Mouse (Mus musculus) heart, postnatal 36 days (tissue): ENCODE measurements around the gene Kat6b. TPM values are rescaled to one million over a fixed set of nuclear protein-coding genes. Genes with fewer than 3 reads are reported as not detected.
"Not testable (repeated sequence)": the region's sequence is repeated elsewhere in the genome, so short reads cannot be mapped to it uniquely, and the experiment has no call there.

ENCODE experiments used
- DNase-seq, 2 experiments: peaks; one replicate each; pipeline ENCODE4 v3.0.0; 2021 to 2022
- intact Hi-C: fragments of 180-260 bp; cut with DNase I; formaldehyde crosslinking; loops from one replicate; pipeline ENCODE4 v1.15.1; 2025
- total RNA-seq, 2 experiments: library from RNA; stranded (reverse); gene quantifications; 2 replicates each; pipeline ENCODE4 v1.2.3; 2021

Gene Kat6b
- total RNA-seq = 10 to 100 TPM; 29.9 to 31.7 TPM

- DNase-seq = no peak
- intact Hi-C loops = no loop called here
Observed at GRCm38 (mm10) chr14:21481231-21481630, at the start of gene Kat6b. Gene Kat6b, plus strand, starts transcription at chr14:21481434.

DNA sequence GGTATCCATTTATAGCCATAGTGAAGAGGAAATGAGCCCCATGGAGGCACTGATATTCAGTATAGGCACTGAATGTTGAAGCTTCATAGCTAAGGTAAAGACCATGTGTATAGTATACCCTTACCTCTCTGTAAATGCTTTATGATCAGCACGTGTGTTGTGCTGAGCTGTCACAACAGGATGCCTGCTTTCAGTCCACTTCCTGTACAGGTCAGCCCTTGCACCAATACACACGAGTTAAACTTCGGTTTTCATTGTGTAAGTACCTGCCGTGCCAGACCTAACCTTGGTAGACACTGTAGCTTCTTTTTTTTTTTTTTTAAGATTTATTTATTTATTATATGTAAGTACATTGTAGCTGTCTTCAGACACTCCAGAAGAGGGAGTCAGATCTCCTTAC lies 47.8 kb upstream of the Kat6b start:
- intact Hi-C loops = loop anchor here (5.0 kb wide), 1 partner anchor 229 kb away; no protein-coding TSS in a partner anchor
- DNase-seq = no peak

- no peak for DNase-seq
- intact Hi-C loops = loop anchor here (5.0 kb wide), 1 partner anchor 228 kb away; no protein-coding TSS in a partner anchor
Observed at GRCm38 (mm10) chr14:21433995-21434394, 47.2 kb upstream of the Kat6b start.

- intact Hi-C loops = loop anchor here (5.0 kb wide), 1 partner anchor 228 kb away; no protein-coding TSS in a partner anchor
- DNase-seq = no peak
Observed at GRCm38 (mm10) chr14:21434686-21435085, 46.5 kb upstream of the Kat6b start.

DNA sequence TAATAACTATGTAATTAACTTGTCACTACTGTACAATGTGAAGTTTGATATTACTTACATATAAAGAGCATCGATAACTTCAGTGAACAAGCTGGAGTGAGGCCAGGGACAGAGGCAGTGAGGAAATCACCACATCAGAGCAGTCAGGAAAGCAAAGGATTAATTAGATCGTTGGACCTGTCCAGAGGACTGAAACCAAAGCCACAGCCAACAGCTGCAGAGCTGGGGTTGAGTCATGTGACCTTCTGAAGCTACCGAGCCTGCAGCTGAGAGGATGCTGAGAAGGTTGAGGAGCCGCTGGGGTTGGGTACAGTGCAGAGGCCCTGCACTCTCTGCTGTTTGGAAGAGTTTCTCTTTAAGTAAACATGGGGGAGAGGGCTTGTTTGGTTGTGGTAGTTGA lies 41.4 kb upstream of the Kat6b start:
- DNase-seq = no peak
- intact Hi-C loops = no loop called here

DNA sequence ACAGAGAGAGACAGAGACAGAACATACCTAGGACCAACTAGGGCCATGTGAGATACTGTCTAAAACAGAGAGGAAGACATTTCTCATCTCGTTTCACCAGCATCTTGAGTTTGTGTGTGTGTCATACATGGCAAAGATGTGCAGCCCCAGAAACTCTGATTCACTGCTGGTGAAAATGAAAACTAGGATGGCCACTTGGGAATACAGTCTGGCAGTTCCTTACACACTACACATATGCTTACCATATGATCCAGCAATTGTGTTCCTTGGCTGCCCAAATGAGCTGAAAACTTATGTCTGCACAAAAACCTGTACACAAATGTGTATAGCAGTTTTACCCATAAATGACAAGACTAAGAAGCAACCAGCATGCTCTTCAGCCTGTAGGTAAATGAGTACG lies 40.7 kb upstream of the Kat6b start:
- no peak for DNase-seq
- intact Hi-C loops = no loop called here

DNA sequence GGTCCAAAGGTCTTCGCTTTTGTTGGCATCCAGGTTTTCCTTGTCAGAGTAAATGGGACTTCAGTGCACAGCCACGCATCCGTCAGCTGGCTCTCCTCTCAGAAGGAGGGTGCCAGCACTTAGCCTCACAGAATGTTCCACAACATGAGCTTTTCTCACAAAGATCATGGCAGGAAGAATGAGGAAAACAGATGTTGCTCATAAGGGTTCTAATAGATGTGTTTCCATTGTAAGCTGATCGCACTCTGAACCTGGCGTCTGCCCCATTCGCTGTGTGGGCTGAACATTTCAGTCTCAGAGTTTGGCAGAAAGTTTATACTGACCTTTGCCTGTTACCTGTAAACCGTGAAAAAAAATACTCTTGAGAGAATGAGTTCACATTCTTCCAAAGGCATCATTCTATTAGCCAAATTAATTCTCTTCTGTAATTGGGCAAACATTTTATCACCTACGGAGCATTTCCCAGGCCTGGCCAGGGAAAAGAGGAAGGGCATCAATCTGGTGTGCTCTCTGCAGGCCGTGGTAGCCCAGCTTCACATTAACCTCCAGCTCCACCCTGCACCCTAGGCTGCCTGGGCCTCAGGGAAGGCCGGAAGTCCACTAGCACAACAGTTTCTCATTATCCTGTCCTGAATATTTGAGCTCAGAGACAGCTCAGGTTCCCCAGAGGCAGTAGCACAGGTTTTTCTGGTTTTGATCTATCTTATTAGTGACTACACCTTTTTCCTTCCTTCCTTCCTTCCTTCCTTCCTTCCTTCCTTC lies 39.3 kb upstream of the Kat6b start:
- no peak for DNase-seq
- intact Hi-C loops = no loop called here

GRCm38 (mm10) chr14:21452581-21452980 lies 28.7 kb upstream of the Kat6b start:
- no peak for DNase-seq
- intact Hi-C loops = no loop called here

- intact Hi-C loops = no loop called here
- DNase-seq = no peak
Observed at GRCm38 (mm10) chr14:21453896-21454295, 27.3 kb upstream of the Kat6b start.

GRCm38 (mm10) chr14:21455654-21456350 lies 25.4 kb upstream of the Kat6b start:
- intact Hi-C loops = no loop called here
- DNase-seq = no peak

GRCm38 (mm10) chr14:21456526-21456925 lies 24.7 kb upstream of the Kat6b start:
- DNase-seq = no peak
- intact Hi-C loops = no loop called here

DNA sequence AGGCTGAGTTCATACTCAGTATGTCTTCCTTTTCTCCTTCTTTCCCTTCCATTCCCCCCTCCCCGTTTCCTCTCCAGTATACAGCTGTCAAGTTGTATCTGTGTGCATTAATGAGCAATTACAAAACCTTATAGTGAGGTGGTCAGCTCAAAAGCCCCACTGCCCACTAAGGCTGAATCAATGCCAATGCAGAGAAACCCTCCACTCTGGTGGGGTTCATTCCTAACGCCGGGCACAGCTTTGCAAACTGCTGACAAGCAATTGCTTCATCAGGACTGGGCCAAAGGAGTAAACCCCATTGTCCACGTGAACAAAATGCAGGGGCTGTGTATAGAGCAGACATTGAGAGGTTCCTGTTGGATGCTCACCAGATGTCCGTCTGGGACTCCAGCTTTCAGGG lies 23.4 kb upstream of the Kat6b start:
- no peak for DNase-seq
- intact Hi-C loops = no loop called here

DNA sequence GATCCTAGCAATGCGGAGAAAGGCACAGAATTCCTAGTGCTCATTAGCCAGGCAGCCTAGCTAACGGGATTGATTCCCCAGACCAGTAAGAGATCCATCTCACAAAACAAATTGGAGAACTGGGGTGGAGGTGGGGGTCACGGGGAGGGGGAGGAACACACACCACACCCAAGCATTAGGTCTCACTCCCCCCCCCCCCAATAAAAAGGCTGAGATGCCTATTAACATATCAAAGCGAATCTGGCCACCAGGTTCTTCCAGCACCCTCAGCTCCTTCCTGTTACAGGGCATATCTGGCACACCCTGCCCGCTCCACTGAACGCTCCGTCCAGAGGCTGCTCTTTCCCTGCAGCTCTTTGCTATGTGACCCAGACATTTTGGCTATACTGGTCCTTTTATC lies 22.5 kb upstream of the Kat6b start:
- no peak for DNase-seq
- intact Hi-C loops = no loop called here

DNA sequence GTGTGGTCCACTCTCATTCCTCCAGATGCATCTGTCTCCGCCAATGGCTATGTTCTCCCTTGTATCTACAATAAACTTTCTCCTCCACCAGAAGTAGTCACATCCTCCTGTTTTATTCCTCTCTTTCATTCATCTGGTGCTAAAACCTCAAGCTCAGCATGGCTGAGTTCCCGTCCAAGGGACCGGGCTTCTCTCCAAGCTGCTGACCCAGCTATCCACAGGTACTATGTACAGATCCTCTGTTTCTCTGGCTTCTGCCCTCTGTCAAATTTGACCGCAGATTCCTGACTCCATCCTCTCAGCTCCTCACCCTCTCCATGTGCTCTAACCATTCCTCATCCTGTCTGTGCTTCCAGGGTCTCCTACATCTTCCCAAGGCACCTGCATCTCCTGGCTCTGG lies 22.1 kb upstream of the Kat6b start:
- intact Hi-C loops = no loop called here
- DNase-seq = no peak

DNA sequence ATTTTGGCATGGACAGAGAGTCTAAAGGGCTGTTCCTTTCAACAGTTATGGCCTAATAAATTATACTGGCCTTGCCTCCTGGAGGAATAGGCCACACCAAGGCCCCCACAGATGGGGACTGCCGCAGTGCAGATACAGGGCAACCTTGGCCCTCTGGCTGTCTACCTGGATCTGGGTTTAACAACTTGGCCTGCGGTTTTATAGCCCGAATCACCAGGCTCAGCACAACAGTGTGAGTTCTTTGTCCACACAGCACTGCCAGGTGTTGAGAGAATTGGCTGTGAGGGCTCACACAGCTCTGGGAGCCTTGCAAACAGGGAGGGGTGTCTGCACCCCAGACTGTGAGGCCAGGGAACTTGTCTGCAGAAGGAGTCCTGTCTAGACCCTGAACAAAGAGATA lies 18.8 kb upstream of the Kat6b start:
- DNase-seq = no peak
- intact Hi-C loops = no loop called here

- intact Hi-C loops = no loop called here
- DNase-seq = no peak
Observed at GRCm38 (mm10) chr14:21463117-21463712, 18.0 kb upstream of the Kat6b start.

DNA sequence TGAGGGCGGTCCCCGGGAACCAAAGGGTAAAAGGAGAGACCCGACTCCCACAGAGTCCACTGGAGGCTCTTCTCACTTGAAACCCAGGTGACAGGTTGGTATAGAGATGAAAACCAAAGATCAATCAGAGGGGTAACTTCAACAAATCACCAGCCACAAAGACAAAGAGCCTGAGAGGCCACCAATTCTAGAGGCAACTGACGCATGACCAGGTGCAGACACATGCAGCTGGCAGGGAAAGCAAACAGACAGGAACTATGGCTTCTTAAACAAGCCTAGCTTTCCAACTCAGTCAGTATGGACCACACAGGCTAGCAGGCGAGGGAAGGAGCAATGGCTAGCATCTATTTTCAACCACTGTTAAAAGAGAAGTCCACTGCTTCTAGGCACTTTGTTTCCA lies 10.8 kb upstream of the Kat6b start:
- DNase-seq = no peak
- intact Hi-C loops = no loop called here

DNA sequence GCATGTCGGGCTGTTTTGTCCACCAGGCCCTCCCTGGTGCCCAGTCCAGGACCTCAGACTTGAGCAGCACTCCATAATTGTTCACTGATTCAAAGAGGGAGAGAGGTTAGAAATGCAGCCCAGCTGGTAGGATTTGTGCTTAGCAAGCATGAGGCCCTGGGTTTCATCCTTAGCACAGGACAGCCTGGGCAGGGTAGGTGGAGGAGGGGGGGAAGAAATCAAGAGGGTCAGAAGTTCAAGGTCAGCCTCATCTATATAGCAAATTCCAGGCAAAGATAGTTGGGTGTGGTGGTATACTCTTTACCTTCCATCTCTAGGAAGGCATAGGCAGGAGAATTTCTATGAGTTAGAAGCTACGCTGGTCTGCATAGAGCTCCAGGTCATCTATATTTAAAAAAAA lies 9.3 kb upstream of the Kat6b start:
- intact Hi-C loops = no loop called here
- no peak for DNase-seq

DNA sequence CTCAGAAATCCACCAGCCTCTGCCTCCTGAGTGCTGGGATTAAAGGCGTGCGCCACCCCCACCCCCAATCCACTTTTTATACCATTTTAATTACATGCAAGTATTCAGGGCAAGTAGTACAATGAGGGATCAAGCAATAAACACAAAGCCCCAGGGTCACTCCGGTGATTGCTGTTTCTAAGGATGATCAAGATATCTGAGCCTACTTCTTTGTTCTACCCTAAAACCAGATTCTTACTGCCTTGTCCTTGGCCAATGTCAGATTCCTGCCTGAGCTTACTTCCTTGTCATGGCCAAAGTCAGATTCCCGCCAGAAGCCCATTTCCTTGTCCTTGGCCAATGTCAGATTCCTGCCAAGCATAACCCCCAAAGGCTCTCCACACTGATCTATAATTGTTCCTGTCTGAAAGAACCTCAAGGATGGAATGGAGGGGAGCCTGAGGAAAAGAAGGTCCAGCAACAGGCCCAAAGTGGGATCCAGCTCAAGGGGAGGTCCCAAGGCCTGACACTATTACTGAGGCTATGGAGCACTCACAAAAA lies 6.6 kb upstream of the Kat6b start:
- intact Hi-C loops, DNase-seq: not testable (repeated sequence)

- DNase-seq = no peak
- intact Hi-C loops = no loop called here
Observed at GRCm38 (mm10) chr14:21477181-21477580, 4.1 kb upstream of the Kat6b start.

DNA sequence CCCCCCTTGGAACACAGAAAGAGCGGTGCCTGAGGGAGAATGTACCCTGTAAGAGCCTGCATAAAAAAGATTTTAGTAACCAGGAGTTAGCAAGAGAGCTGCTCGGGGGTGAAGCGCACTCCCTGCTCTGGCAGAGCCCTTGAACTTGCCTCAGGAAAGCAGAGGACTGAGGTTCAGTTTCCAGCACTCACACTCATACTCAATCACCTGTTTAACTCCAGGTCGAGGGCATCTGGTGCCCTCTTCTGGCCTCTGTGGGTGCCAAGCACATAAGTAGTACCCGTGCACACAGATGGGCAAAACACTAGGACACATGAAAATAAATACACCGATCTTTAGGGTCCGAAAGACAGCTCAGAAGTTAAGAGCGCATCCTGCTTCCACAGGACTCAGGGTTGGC lies 1.7 kb upstream of the Kat6b start:
- DNase-seq = no peak
- intact Hi-C loops = no loop called here
